Mouse (Mus musculus): Measurements from ENCODE around the gene Tprg.

The Tprg gene

GRCm38 (mm10) chr16:25425376-25425775 lies 138.8 kb downstream of the Tprg start:
- no peak for DNase-seq (ENCODE audit: low spot score)

DNA sequence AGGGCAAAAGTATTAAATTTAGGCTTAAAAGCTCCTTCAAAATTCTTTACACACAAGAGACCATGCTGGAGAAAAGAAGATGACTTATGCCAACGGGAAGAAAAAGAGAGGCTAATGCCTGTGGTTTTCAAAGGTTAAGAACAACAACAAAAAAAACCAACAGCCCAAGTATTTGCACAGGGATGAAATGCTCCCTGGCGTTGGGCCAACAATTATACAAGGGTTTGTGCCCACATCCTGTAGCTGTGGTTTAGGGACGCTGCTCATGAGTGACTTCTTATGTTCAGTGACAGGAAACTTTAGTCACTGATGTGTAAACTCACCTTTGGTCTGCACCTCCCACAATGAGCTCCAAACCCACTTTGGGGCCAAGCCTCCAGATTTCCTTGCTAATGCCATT lies 139.6 kb downstream of the Tprg start:
- DNase-seq (ENCODE audit: low spot score), result no peak

- no peak for DNase-seq (ENCODE audit: low spot score)
Measured at GRCm38 (mm10) chr16:25440039-25440438, 153.4 kb downstream of the Tprg start.

GRCm38 (mm10) chr16:25445580-25445979 lies 159.0 kb downstream of the Tprg start:
- no peak for DNase-seq (ENCODE audit: low spot score)

- DNase-seq (ENCODE audit: low spot score), result no peak
Measured at GRCm38 (mm10) chr16:25451511-25451910, 164.9 kb downstream of the Tprg start.

DNA sequence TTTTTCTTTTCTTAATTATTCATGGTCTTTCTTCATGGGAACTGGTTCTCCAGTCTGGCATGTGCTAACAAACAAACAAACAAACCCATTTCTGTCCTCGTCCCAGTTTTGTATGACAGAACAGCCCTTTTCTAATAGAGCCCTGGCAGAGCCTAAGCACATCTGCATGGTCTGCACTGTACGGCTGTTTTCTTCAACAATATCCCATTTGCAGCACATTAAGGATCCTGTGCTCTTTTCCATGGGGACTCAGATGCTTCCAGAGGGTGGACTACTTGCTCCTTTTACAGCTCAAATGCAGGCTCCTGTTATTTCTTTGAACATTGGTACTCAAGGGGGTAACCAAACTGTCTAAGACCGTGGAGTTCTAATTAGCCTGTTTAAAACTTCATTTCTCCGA lies 178.1 kb downstream of the Tprg start:
- no peak for DNase-seq (ENCODE audit: low spot score)

GRCm38 (mm10) chr16:25465435-25466139 lies 179.0 kb downstream of the Tprg start:
- peak; percentile 27 for DNase-seq (ENCODE audit: low spot score)

GRCm38 (mm10) chr16:25468040-25468439 lies 181.4 kb downstream of the Tprg start:
- no peak for DNase-seq (ENCODE audit: low spot score)

DNA sequence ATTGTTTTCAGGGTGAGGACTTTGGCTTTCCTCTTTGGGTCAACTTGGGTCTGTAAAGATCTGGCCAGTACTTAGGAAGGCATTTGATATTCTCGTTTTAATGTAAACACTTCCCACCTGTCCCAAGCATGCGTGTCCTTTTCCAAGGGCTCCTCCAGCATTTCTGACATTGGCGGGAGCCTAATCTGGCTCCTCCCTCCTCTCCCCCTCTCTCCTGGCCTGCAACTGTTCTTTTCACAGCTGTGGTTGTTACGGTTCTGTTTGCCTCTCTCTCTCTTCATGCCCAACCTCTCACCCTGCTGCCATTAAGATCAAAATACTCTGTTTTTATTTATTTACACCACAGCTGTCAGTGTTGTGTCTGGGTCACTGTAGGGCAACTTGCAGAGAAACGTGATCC lies 182.0 kb downstream of the Tprg start:
- DNase-seq (ENCODE audit: low spot score), result no peak
